Mouse (Mus musculus) embryonic facial prominence, embryonic 12.5 days (tissue): Measurements from ENCODE around the gene Col19a1. TPM values are rescaled to one million over a fixed set of nuclear protein-coding genes. Genes with fewer than 3 reads are reported as not detected.

Experiments used
- ATAC-seq: fragments of 200-750 bp; cut with Nextera tagmentation; 2 replicates; pipeline ENCODE4 v1.8.0; 2017; ENCODE audit not compliant: insufficient number of reproducible peaks, insufficient read depth, low FRiP score, low TSS enrichment
- H3K27ac ChIP-seq: fragments of 300-500 bp; sonication (generic); 2 replicates; pipeline ENCODE4 v1.5.1; 2016; ENCODE audit warnings: mild to moderate bottlenecking
- H3K27me3 ChIP-seq: fragments of 300-500 bp; sonication (generic); 2 replicates; pipeline ENCODE4 v1.6.1; 2016; ENCODE audit warnings: mild to moderate bottlenecking, moderate library complexity
- H3K36me3 ChIP-seq: fragments of 300-500 bp; sonication (generic); 2 replicates; pipeline ENCODE4 v1.6.1; 2016; ENCODE audit warnings: mild to moderate bottlenecking
- H3K4me1 ChIP-seq: fragments of 300-500 bp; sonication (generic); 2 replicates; pipeline ENCODE4 v1.6.1; 2016
- H3K4me2 ChIP-seq: fragments of 300-500 bp; sonication (generic); replicated peaks from 2 replicates; pipeline ENCODE4 v1.6.1; 2016; ENCODE audit warnings: mild to moderate bottlenecking, moderate library complexity
- H3K4me3 ChIP-seq: fragments of 300-500 bp; sonication (generic); 2 replicates; pipeline ENCODE4 v1.5.1; 2016; ENCODE audit warnings: mild to moderate bottlenecking
- H3K9ac ChIP-seq: fragments of 300-500 bp; sonication (generic); 2 replicates; pipeline ENCODE4 v1.6.1; 2016; ENCODE audit warnings: mild to moderate bottlenecking, moderate library complexity
- H3K9me3 ChIP-seq: fragments of 300-500 bp; sonication (generic); 2 replicates; pipeline ENCODE4 v1.6.1; 2016; ENCODE audit warnings: mild to moderate bottlenecking, moderate library complexity
- WGBS: fragments of 180-500 bp; shearing (Covaris S2); methylation state at CpG from one replicate; pipeline ENCODE4 v1.1.7; 2016; 5-methylcytosine and 5-hydroxymethylcytosine counted together
- polyA plus RNA-seq: library from polyadenylated mRNA; unstranded; fragments of >200 nt; fragmentation: Nextera tagmentation; extraction: Ambion mirVana; gene quantifications from 2 replicates; pipeline ENCODE4 v1.2.1, GENCODE M21; 2016

Col19a1 gene
- polyA plus RNA-seq, 1 experiment from 2014 or later = 1.3 TPM

DNA sequence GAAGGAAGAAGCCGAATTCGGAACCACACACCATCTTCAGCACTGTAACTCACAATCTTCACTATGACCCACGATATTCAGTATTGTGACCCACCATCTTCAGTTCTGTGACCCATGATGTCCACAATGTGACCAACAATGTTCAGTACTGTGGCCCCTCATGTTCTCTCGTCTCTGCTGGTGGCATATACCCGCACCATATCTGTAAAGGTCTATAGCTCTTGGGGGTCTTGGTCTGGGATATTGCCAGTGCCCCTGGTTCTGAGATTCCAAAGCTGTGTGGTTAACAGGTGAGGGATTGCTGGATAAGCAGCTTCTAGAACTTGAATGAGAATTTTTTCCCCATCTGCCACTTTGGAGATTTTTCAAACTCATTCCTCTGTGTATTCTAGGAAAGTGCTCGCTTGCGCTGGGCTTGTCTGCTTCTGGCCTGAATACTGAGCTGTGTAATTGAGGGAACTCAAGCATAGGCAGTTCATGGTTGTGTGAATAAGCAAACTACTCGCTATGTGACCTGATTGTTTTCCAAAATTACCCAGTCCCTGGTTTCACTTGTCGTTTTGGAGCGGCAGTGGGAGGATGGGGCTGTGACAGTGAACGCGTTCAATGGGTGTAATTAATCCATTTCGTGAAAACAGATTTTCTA, 225.2 kb downstream of the Col19a1 start:
- Histone ChIP-seq H3K9ac (no peak overlapping the region), H3K4me1 (no peaks in the 10 kb centered on the region), H3K9me3 (no peaks in the 10 kb centered on the region), H3K4me3 (no peak overlapping the region), H3K27me3 (no peaks in the 10 kb centered on the region), H3K36me3 (no peaks in the 10 kb centered on the region), H3K27ac (no peak overlapping the region), H3K4me2 (no peak overlapping the region)
- ATAC-seq = no peak
- 72% methylated on average over 13 of the region's 13 CpGs for WGBS

DNA sequence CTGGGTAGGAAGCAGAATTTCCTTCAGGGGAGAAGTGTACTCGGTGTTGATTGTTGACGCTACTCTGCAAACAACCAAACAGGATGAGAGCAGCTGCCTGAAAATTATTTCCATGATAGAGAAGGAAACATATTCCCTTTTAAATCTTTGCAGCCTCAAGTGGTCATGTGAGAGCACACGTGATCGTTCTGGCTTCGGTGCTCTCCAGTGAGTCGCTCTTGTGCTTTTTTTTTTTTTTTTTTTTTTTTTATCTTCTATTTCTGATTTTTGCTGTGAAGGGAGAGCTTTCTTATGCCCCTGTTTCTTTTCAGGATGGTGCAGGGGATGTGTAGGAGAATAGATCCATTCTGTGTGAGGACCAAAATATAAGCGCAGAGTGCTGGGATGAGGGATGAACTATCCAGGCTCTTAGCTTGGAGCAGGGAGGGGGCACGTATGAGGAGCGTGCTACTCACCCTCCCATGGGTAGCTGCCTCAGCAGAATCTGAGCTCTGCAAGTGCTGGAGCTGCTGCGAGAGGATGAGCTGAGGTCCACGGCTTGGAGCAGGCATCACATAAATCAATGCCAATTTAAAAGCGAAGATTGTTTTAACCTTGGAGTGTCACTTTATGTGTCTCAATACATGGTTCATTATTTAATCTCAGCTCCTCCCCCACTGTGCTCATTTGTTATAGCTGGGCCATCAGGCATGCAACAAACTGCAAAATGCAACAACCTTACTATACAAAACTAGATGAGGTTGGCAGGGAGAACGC, 237.6 kb downstream of the Col19a1 start:
- H3K27ac ChIP-seq = no peak overlapping the region
- H3K27me3 ChIP-seq = no peaks in the 10 kb centered on the region
- no peaks in the 10 kb centered on the region for H3K4me1 ChIP-seq
- no peak overlapping the region for H3K9ac ChIP-seq
- H3K9me3 ChIP-seq = no peaks in the 10 kb centered on the region
- no peak overlapping the region for H3K4me3 ChIP-seq
- H3K4me2 ChIP-seq = no peak overlapping the region
- WGBS = 85% methylated on average over 13 of the region's 13 CpGs
- 0 out of 2 replicates have a peak, but pooled peaks have one; percentile 35 for ATAC-seq
- H3K36me3 ChIP-seq = no peaks in the 10 kb centered on the region

DNA sequence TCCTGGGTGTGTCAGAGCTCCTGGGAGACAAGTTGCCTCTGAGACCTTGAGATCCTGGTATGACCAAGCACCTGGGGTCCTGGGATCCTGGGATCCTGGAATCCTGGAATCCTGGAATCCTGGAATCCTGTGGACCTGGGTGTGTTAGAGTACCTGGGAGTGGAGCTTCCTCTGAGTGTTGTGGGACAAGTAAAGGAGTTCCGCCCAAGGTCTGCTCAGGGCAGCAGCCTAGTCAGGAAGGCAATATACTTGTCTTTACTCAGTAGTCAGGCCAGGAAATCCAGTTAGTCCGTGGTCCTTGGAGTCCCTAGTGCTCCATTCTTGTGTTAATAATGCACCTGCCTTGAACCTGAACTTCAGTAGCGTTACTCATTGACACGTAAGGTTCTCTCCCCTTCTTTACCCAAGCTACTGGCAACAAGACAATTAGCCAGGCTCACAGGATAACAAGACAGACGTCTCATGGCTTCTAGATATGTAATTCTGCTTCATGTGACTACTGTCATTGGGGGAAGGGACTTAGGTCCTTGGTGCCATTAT, 239.6 kb downstream of the Col19a1 start:
- Histone ChIP-seq H3K4me1 (no peaks in the 10 kb centered on the region), H3K27me3 (no peaks in the 10 kb centered on the region), H3K9me3 (no peaks in the 10 kb centered on the region), H3K36me3 (no peaks in the 10 kb centered on the region), H3K9ac (no peak overlapping the region), H3K4me3 (no peak overlapping the region), H3K27ac (no peak overlapping the region), H3K4me2 (no peak overlapping the region)
- WGBS = 78% methylated on average over 5 of the region's 5 CpGs
- ATAC-seq = no peak

DNA sequence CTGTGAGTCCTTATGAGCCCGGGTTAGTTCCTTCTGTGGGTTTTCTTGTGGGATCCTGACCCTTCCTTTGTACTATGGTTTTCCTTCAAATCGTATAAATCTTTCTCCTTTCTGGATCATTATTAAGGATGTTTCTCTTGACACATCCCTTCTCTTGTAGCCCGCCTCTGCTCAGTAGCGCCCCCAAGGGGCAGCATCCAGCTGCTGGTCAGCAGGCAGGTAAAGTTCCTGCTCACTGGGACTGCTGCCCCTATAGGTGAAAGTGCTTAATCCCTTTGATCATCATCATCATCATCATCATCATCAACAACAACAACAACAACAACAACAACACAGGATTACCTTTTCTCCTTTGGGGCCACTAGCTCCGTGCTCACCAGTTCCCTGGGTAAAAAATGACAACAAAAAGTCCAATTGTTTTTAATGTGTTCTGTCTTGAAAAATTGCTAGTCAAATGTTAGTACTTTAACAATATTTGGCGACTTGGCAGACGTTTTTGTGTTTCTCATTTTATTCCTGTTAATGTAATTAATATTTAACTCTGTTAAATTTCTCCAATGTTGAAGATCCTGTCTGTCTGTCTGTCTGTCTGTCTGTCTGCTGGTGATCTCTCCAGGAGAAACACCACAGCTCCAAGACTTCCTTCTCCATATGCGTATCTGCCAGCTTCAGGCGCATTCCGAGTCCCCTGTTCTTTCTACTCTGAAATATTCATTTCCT, 249.6 kb downstream of the Col19a1 start:
- no peak overlapping the region for H3K4me3 ChIP-seq
- H3K4me2 ChIP-seq = no peak overlapping the region
- WGBS = 82% methylated on average over 10 of the region's 10 CpGs
- H3K4me1 ChIP-seq = no peaks in the 10 kb centered on the region
- no peaks in the 10 kb centered on the region for H3K27me3 ChIP-seq
- H3K9ac ChIP-seq = no peak overlapping the region
- no peaks in the 10 kb centered on the region for H3K36me3 ChIP-seq
- H3K27ac ChIP-seq = no peak overlapping the region
- H3K9me3 ChIP-seq = no peaks in the 10 kb centered on the region
- ATAC-seq = no peak

DNA sequence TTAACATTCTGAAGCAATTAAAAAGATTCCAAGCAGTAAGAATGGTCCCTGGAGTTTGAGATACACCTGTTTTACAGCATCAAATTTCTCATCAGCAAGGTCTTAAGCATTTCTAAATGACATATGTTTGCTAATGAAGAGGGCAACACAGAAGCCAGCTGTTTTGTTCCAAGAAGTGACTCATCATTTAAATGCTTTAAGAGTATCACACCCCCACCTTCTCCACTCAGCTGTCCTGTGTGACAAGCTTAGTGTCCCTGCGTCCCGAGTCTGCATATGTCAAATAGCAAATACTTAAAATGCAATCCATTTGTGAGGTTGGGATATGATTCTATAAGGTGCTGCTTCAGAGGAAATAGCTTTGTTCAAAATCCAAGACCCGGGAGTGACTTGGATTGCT, 251.2 kb downstream of the Col19a1 start:
- no peak for ATAC-seq
- H3K9ac ChIP-seq = no peak overlapping the region
- WGBS = 76% methylated on average over 3 of the region's 3 CpGs

DNA sequence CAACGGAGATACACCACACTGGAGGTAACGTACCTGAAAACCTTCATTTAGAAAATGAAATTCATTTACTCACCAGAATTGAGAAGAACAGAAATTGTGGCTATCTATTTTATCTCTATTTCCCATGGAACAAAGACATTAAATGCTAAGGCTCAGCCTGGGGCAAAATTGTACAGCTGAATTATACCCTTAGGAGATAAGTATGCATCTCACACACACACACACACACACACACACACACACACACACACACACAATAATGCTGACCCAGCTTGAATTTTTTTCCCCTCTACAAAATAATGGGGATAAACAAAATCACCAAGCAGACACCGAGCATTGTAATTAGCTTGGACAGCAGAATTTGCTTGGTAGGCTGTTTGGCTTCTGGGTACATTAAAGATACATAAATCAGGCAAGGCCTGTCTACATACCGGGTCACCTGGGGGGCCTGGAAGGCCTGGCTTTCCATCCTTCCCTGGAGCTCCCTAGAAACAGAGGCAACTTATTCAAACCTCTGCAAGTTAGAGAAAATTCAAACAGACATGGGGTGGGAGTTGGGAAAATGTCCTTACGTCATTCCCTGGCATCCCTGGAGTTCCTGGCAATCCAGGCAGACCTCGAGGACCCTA, 270.2 kb downstream of the Col19a1 start:
- WGBS = 77% methylated on average over 6 of the region's 6 CpGs

More for the DNA sequence above, 251.2 kb downstream of the Col19a1 start:
- no peaks in the 10 kb centered on the region for H3K27me3 ChIP-seq
- no peaks in the 10 kb centered on the region for H3K9me3 ChIP-seq
- H3K4me2 ChIP-seq = no peak overlapping the region
- H3K36me3 ChIP-seq = no peaks in the 10 kb centered on the region
- no peaks in the 10 kb centered on the region for H3K4me1 ChIP-seq
- H3K27ac ChIP-seq = no peak overlapping the region
- H3K4me3 ChIP-seq = no peak overlapping the region

DNA sequence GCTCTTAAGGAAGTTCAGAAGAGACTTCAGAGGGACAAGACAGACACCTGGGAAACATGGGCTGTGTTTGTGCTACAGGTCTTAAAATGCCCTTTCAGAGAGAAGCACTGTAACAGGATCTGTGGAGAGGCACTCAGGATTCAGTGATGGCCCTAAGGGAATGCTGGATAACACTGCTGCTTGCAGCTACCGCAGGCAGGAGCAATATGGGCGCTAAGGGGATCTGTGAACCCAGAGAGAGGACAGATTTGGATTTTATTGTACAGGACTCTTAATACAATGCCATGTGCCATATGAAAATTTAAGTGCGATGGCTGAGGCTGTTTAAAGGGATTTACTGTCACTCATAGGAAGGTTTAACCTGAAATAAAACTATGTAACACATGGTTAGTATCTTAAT, 270.8 kb downstream of the Col19a1 start:
- 81% methylated on average over 3 of the region's 3 CpGs for WGBS

More for the DNA sequence above, 270.2 kb downstream of the Col19a1 start:
- Histone ChIP-seq H3K9ac (no peak overlapping the region), H3K36me3 (no peaks in the 10 kb centered on the region), H3K9me3 (no peaks in the 10 kb centered on the region), H3K27me3 (no peaks in the 10 kb centered on the region), H3K4me3 (no peak overlapping the region), H3K27ac (no peak overlapping the region), H3K4me2 (no peak overlapping the region), H3K4me1 (no peaks in the 10 kb centered on the region)
- ATAC-seq = no peak

DNA sequence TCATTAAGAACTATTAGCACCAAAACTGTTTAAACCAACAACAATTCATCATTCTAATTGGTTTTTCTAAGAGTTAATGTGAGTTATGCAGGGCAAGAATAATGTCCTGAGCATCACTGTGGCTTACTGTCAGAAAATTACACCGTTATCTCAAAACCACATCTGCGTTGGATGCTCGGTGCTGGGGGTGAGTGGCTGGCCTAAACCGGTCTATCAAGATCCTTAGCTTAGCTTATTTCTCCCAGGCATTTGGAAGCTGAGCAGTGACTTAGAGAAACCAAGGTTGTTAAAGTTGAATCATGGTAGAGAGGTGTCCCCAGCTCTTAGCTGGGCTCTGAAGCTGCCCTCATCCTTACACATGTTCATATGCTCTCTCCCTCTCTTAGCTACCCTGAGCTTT, 276.4 kb downstream of the Col19a1 start:
- Histone ChIP-seq H3K4me1 (no peaks in the 10 kb centered on the region), H3K27ac (no peak overlapping the region), H3K27me3 (no peaks in the 10 kb centered on the region), H3K36me3 (no peaks in the 10 kb centered on the region), H3K9ac (no peak overlapping the region), H3K4me2 (no peak overlapping the region), H3K4me3 (no peak overlapping the region), H3K9me3 (no peaks in the 10 kb centered on the region)
- WGBS = 74% methylated on average over 4 of the region's 4 CpGs
- ATAC-seq = no peak

More for the DNA sequence above, 270.8 kb downstream of the Col19a1 start:
- no peaks in the 10 kb centered on the region for H3K9me3 ChIP-seq
- H3K4me1 ChIP-seq = no peaks in the 10 kb centered on the region
- H3K4me2 ChIP-seq = no peak overlapping the region
- H3K27ac ChIP-seq = no peak overlapping the region
- H3K4me3 ChIP-seq = no peak overlapping the region
- ATAC-seq = no peak
- H3K27me3 ChIP-seq = no peaks in the 10 kb centered on the region
- H3K36me3 ChIP-seq = no peaks in the 10 kb centered on the region
- no peak overlapping the region for H3K9ac ChIP-seq

DNA sequence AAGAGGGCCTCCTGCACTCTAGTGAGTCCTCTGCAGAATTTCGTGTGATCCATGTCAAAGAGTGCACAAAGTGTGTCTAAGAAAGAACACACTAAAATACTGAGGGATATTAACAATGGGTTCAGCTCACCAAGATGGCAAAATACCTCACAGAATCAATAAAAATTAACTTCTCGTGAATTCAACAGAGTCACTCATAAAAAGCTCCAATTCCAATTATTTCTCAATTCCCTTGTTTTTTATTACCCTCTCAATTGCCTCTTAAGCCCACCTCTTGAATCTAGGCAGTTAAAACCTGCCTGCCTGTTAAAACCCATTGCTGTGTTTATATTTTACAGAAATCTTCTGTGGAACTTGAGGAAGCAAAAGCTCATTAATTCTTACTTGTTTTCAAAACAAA, 277.1 kb downstream of the Col19a1 start:
- no peak for ATAC-seq
- 75% methylated on average over 2 of the region's 2 CpGs for WGBS
- H3K4me2 ChIP-seq = no peak overlapping the region
- no peak overlapping the region for H3K9ac ChIP-seq
- H3K4me1 ChIP-seq = no peaks in the 10 kb centered on the region
- H3K27ac ChIP-seq = no peak overlapping the region
- H3K4me3 ChIP-seq = no peak overlapping the region
- no peaks in the 10 kb centered on the region for H3K27me3 ChIP-seq
- H3K9me3 ChIP-seq = no peaks in the 10 kb centered on the region
- H3K36me3 ChIP-seq = no peaks in the 10 kb centered on the region

DNA sequence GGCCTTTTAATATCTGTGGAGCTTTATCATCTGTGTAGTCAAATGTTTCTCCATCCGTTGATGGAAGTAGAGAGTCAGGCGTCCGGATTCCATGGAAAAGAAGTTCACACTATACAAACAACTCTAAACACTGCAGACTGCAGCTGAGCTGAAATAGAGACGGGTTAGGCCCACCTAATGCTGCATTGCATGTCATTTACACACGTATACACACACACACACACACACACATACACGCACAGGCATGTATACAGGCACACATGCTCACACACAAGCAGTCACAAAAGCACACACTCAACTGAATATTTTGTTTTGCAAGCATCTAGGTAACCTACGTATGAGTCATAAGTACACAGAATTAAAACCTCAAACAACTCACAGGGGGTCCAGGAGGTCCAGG, 284.2 kb downstream of the Col19a1 start:
- H3K4me1 ChIP-seq = no peaks in the 10 kb centered on the region
- no peak overlapping the region for H3K4me3 ChIP-seq
- no peak overlapping the region for H3K27ac ChIP-seq
- no peaks in the 10 kb centered on the region for H3K9me3 ChIP-seq
- no peak overlapping the region for H3K9ac ChIP-seq
- no peak overlapping the region for H3K4me2 ChIP-seq
- WGBS = 83% methylated on average over 7 of the region's 7 CpGs
- no peak for ATAC-seq
- no peaks in the 10 kb centered on the region for H3K27me3 ChIP-seq
- no peaks in the 10 kb centered on the region for H3K36me3 ChIP-seq

DNA sequence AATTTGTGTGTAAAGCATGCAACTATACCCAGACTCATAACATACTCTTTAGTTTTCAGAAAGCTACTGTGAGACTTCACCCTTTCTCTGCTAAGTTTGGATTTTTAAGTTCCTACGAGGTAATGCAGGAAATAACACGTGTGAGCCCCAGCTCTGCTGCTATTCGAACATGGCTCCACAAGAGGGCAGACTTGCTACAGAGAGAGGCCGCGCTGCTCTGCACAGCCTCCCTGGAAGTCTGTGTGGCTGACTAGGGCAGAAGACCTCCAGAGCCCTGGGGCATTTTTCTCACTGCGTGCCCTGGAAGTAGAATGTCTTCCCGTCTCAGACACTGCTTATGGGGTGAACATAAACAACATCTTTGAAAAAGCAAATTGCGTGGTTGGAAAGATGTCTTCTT, 284.6 kb downstream of the Col19a1 start:
- ATAC-seq = no peak
- Histone ChIP-seq H3K27me3 (no peaks in the 10 kb centered on the region), H3K4me1 (no peaks in the 10 kb centered on the region), H3K9me3 (no peaks in the 10 kb centered on the region), H3K27ac (no peak overlapping the region), H3K4me3 (no peak overlapping the region), H3K4me2 (no peak overlapping the region), H3K36me3 (no peaks in the 10 kb centered on the region), H3K9ac (no peak overlapping the region)
- WGBS = 10% methylated on average over 8 of the region's 8 CpGs
